Mouse (Mus musculus): ENCODE measurements at regions not wholly inside any gene's neighbourhood (a gene's known extent, or its start where the extent isn't known, plus 50 kb on each side); places are given as distances from the start of the nearest gene placed in this dataset.

- ATAC-seq: peak; percentile 52
- 32% methylated on average over 1 of the region's 1 CpGs for WGBS
These were observed 573.9 kb upstream of the Cblb start for GRCm38 (mm10) chr16:51457166-51457565.

GRCm38 (mm10) chr16:51475690-51476089 lies 555.3 kb upstream of the Cblb start:
- 60% methylated on average over 3 of the region's 3 CpGs for WGBS
- no peaks in the 10 kb centered on the region for H3K9me3 ChIP-seq (ENCODE audit: control insufficient read depth, low read length)

More at GRCm38 (mm10) chr16:51457166-51457565, 573.9 kb upstream of the Cblb start:
- Histone ChIP-seq H3K9me3 (ENCODE audit: control insufficient read depth, low read length) (no peaks in the 10 kb centered on the region), H3K27ac (ENCODE audit: low read length) (no peak overlapping the region), H3K27me3 (replicated peaks; ENCODE audit: control insufficient read depth, insufficient read depth, low read length) (no peaks in the 10 kb centered on the region), H3K4me3 (replicated peaks; ENCODE audit: low read length) (no peak overlapping the region), H3K4me1 (replicated peaks; ENCODE audit: control insufficient read depth, insufficient read depth, low read length) (no peaks in the 10 kb centered on the region), H3K9ac (replicated peaks; ENCODE audit: low read depth, low read length) (no peak overlapping the region), H3K4me2 (ENCODE audit: low read length) (no peak overlapping the region), H3K36me3 (ENCODE audit: control insufficient read depth, insufficient read depth) (no peaks in the 10 kb centered on the region)

GRCm38 (mm10) chr16:51496096-51496495 lies 534.9 kb upstream of the Cblb start:
- WGBS: 90% methylated on average over 2 of the region's 2 CpGs
- no peak for ATAC-seq

More at GRCm38 (mm10) chr16:51475690-51476089, 555.3 kb upstream of the Cblb start:
- no peaks in the 10 kb centered on the region for H3K36me3 ChIP-seq (ENCODE audit: control insufficient read depth, insufficient read depth)
- H3K4me3 ChIP-seq (replicated peaks; ENCODE audit: low read length): no peak overlapping the region
- no peak overlapping the region for H3K9ac ChIP-seq (replicated peaks; ENCODE audit: low read depth, low read length)
- H3K27ac ChIP-seq (ENCODE audit: low read length): no peak overlapping the region
- H3K4me1 ChIP-seq (replicated peaks; ENCODE audit: control insufficient read depth, insufficient read depth, low read length): no peaks in the 10 kb centered on the region
- no peak for ATAC-seq
- H3K4me2 ChIP-seq (ENCODE audit: low read length): no peak overlapping the region
- H3K27me3 ChIP-seq (replicated peaks; ENCODE audit: control insufficient read depth, insufficient read depth, low read length): no peaks in the 10 kb centered on the region

GRCm38 (mm10) chr16:51497777-51498176 lies 533.2 kb upstream of the Cblb start:
- H3K27ac ChIP-seq (ENCODE audit: low read length): no peak overlapping the region
- no peak overlapping the region for H3K4me2 ChIP-seq (ENCODE audit: low read length)
- 82% methylated on average over 7 of the region's 7 CpGs for WGBS
- H3K4me3 ChIP-seq (replicated peaks; ENCODE audit: low read length): no peak overlapping the region
- H3K9ac ChIP-seq (replicated peaks; ENCODE audit: low read depth, low read length): no peak overlapping the region
- no peaks in the 10 kb centered on the region for H3K36me3 ChIP-seq (ENCODE audit: control insufficient read depth, insufficient read depth)
- no peak for ATAC-seq
- H3K9me3 ChIP-seq (ENCODE audit: control insufficient read depth, low read length): no peaks in the 10 kb centered on the region
- H3K4me1 ChIP-seq (replicated peaks; ENCODE audit: control insufficient read depth, insufficient read depth, low read length): no peaks in the 10 kb centered on the region
- H3K27me3 ChIP-seq (replicated peaks; ENCODE audit: control insufficient read depth, insufficient read depth, low read length): no peaks in the 10 kb centered on the region

More at GRCm38 (mm10) chr16:51496096-51496495, 534.9 kb upstream of the Cblb start:
- no peak overlapping the region for H3K9ac ChIP-seq (replicated peaks; ENCODE audit: low read depth, low read length)
- H3K4me1 ChIP-seq (replicated peaks; ENCODE audit: control insufficient read depth, insufficient read depth, low read length): no peaks in the 10 kb centered on the region
- no peak overlapping the region for H3K4me2 ChIP-seq (ENCODE audit: low read length)
- no peaks in the 10 kb centered on the region for H3K36me3 ChIP-seq (ENCODE audit: control insufficient read depth, insufficient read depth)
- no peak overlapping the region for H3K4me3 ChIP-seq (replicated peaks; ENCODE audit: low read length)
- H3K27me3 ChIP-seq (replicated peaks; ENCODE audit: control insufficient read depth, insufficient read depth, low read length): no peaks in the 10 kb centered on the region
- no peak overlapping the region for H3K27ac ChIP-seq (ENCODE audit: low read length)
- no peaks in the 10 kb centered on the region for H3K9me3 ChIP-seq (ENCODE audit: control insufficient read depth, low read length)

GRCm38 (mm10) chr16:51517079-51517478 lies 513.9 kb upstream of the Cblb start:
- Histone ChIP-seq H3K4me1 (replicated peaks; ENCODE audit: control insufficient read depth, insufficient read depth, low read length) (0 out of 2 replicates have a peak, but pooled peaks cover 3% of the 10 kb centered on the region), H3K27ac (ENCODE audit: low read length) (no peak overlapping the region), H3K9me3 (ENCODE audit: control insufficient read depth, low read length) (no peaks in the 10 kb centered on the region), H3K9ac (replicated peaks; ENCODE audit: low read depth, low read length) (no peak overlapping the region), H3K36me3 (ENCODE audit: control insufficient read depth, insufficient read depth) (no peaks in the 10 kb centered on the region), H3K4me3 (replicated peaks; ENCODE audit: low read length) (no peak overlapping the region), H3K27me3 (replicated peaks; ENCODE audit: control insufficient read depth, insufficient read depth, low read length) (no peaks in the 10 kb centered on the region), H3K4me2 (ENCODE audit: low read length) (no peak overlapping the region)
- no peak for ATAC-seq
- 47% methylated on average over 3 of the region's 3 CpGs for WGBS

- H3K9ac ChIP-seq (replicated peaks; ENCODE audit: low read depth, low read length): no peak overlapping the region
- H3K27me3 ChIP-seq (replicated peaks; ENCODE audit: control insufficient read depth, insufficient read depth, low read length): no peaks in the 10 kb centered on the region
- H3K4me3 ChIP-seq (replicated peaks; ENCODE audit: low read length): no peak overlapping the region
- H3K4me1 ChIP-seq (replicated peaks; ENCODE audit: control insufficient read depth, insufficient read depth, low read length): 0 out of 2 replicates have a peak, but pooled peaks cover 3% of the 10 kb centered on the region
- H3K36me3 ChIP-seq (ENCODE audit: control insufficient read depth, insufficient read depth): no peaks in the 10 kb centered on the region
- no peaks in the 10 kb centered on the region for H3K9me3 ChIP-seq (ENCODE audit: control insufficient read depth, low read length)
- ATAC-seq: no peak
- 69% methylated on average over 4 of the region's 4 CpGs for WGBS
- H3K27ac ChIP-seq (ENCODE audit: low read length): no peak overlapping the region
- H3K4me2 ChIP-seq (ENCODE audit: low read length): no peak overlapping the region
These were observed 510.3 kb upstream of the Cblb start for GRCm38 (mm10) chr16:51520762-51521161.

- H3K4me2 ChIP-seq (ENCODE audit: low read length): no peak overlapping the region
- 78% methylated on average over 13 of the region's 13 CpGs for WGBS
- H3K9me3 ChIP-seq (ENCODE audit: control insufficient read depth, low read length): no peaks in the 10 kb centered on the region
- no peaks in the 10 kb centered on the region for H3K27me3 ChIP-seq (replicated peaks; ENCODE audit: control insufficient read depth, insufficient read depth, low read length)
- H3K4me1 ChIP-seq (replicated peaks; ENCODE audit: control insufficient read depth, insufficient read depth, low read length): 0 out of 2 replicates have a peak, but pooled peaks cover 3% of the 10 kb centered on the region
- H3K36me3 ChIP-seq (ENCODE audit: control insufficient read depth, insufficient read depth): no peaks in the 10 kb centered on the region
- no peak overlapping the region for H3K4me3 ChIP-seq (replicated peaks; ENCODE audit: low read length)
- ATAC-seq: peak; percentile 33; the same call in 1 of the 2 replicates
- H3K9ac ChIP-seq (replicated peaks; ENCODE audit: low read depth, low read length): no peak overlapping the region
- no peak overlapping the region for H3K27ac ChIP-seq (ENCODE audit: low read length)
These were observed 509.5 kb upstream of the Cblb start for GRCm38 (mm10) chr16:51521317-51522092.

GRCm38 (mm10) chr16:51524023-51524422 lies 507.0 kb upstream of the Cblb start:
- ATAC-seq: no peak
- H3K27ac ChIP-seq (ENCODE audit: low read length): no peak overlapping the region

GRCm38 (mm10) chr16:51532496-51532895 lies 498.5 kb upstream of the Cblb start:
- H3K4me3 ChIP-seq (replicated peaks; ENCODE audit: low read length): no peak overlapping the region
- no peak overlapping the region for H3K9ac ChIP-seq (replicated peaks; ENCODE audit: low read depth, low read length)
- no peak overlapping the region for H3K4me2 ChIP-seq (ENCODE audit: low read length)
- no peaks in the 10 kb centered on the region for H3K9me3 ChIP-seq (ENCODE audit: control insufficient read depth, low read length)
- H3K27me3 ChIP-seq (replicated peaks; ENCODE audit: control insufficient read depth, insufficient read depth, low read length): no peaks in the 10 kb centered on the region
- ATAC-seq: no peak
- 72% methylated on average over 1 of the region's 1 CpGs for WGBS
- no peaks in the 10 kb centered on the region for H3K4me1 ChIP-seq (replicated peaks; ENCODE audit: control insufficient read depth, insufficient read depth, low read length)
- no peaks in the 10 kb centered on the region for H3K36me3 ChIP-seq (ENCODE audit: control insufficient read depth, insufficient read depth)
- no peak overlapping the region for H3K27ac ChIP-seq (ENCODE audit: low read length)

More at GRCm38 (mm10) chr16:51524023-51524422, 507.0 kb upstream of the Cblb start:
- no peaks in the 10 kb centered on the region for H3K9me3 ChIP-seq (ENCODE audit: control insufficient read depth, low read length)
- H3K4me2 ChIP-seq (ENCODE audit: low read length): no peak overlapping the region
- no peaks in the 10 kb centered on the region for H3K27me3 ChIP-seq (replicated peaks; ENCODE audit: control insufficient read depth, insufficient read depth, low read length)
- no peaks in the 10 kb centered on the region for H3K36me3 ChIP-seq (ENCODE audit: control insufficient read depth, insufficient read depth)
- no peak overlapping the region for H3K4me3 ChIP-seq (replicated peaks; ENCODE audit: low read length)
- no peak overlapping the region for H3K9ac ChIP-seq (replicated peaks; ENCODE audit: low read depth, low read length)
- no peaks in the 10 kb centered on the region for H3K4me1 ChIP-seq (replicated peaks; ENCODE audit: control insufficient read depth, insufficient read depth, low read length)
- 83% methylated on average over 1 of the region's 1 CpGs for WGBS
